Mouse (Mus musculus): ENCODE data around the gene Zscan25. TPM values are rescaled to one million over a fixed set of nuclear protein-coding genes. Genes with fewer than 3 reads are reported as not detected.
"Not testable (repeated sequence)": the region's sequence is repeated elsewhere in the genome, so short reads cannot be mapped to it uniquely, and the experiment has no call there.

The Zscan25 gene
- polyA plus RNA-seq, 1 experiment from 2014 or later: 0.57 TPM

DNA sequence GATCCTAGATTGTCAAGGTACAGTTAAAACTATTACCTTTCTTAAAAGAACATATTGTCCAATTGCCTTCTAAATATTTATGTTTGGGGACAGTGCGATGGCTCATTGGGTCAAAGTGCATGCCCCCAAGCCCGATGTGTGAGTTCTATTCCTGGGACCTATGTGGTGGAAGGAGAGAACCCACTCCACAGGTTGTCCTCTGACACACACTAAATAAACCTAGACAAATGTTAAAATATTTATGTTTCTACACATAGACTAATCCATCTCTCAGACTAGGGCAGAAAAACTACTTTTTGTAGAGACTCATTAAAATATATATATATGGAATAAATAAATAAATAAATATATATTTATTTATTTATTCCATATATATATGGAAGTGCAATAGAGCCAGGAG lies 352 bp upstream of the Zscan25 start:
- Histone ChIP-seq H3K27me3 (ENCODE audit: insufficient read depth, low read length) (no peaks in the 10 kb centered on the region), H3K9me3 (replicated peaks; ENCODE audit: low read length) (no peaks in the 10 kb centered on the region), H3K4me2 (ENCODE audit: low read length) (peak overlapping the region; percentile 70; the same call in 1 of the 2 replicates), H3K4me1 (replicated peaks; ENCODE audit: insufficient read depth, low read length) (no peaks in the 10 kb centered on the region), H3K4me3 (replicated peaks; ENCODE audit: low read depth, low read length) (peak overlapping the region; percentile 65; the same call in 1 of the 2 replicates), H3K9ac (ENCODE audit: low read depth, low read length) (no peak overlapping the region), H3K36me3 (ENCODE audit: insufficient read depth, low read length) (peaks cover 16% of the 10 kb centered on the region), H3K27ac (no peak overlapping the region)
- 96% methylated on average over 2 of the region's 2 CpGs for whole genome bisulfite sequencing
- TF ChIP-seq CTCF (IDR thresholded peaks at IDR 0.05; ENCODE audit: low read depth): no peak
- DNase-seq (ENCODE audit: low spot score) (no peak), ATAC-seq (replicated peaks; ENCODE audit: low FRiP score, low read depth) (no peak)

DNA sequence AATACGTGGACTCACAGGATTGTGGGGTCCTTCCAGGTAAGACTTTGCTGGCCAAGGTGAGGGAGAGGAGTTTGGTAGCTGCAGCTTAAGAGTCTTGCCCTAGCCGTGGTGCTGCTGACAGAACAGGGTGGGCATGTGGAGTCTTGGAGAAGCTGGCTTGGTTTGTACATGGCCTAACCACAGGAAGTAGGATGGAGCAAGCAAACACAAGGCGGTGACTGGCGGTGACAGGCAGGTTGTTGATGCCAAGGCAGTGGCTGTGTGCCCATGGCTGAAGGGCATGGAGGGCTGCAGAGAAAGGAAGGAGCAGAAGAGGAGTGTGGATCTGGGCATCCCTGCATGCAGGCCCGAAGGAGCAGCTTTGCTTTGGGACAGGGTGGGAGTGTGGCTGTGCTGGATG lies 8.1 kb downstream of the Zscan25 start:
- no peak for TF ChIP-seq CTCF (IDR thresholded peaks at IDR 0.05; ENCODE audit: low read depth)
- no peaks in the 10 kb centered on the region for H3K4me1 ChIP-seq (replicated peaks; ENCODE audit: insufficient read depth, low read length)
- H3K27me3 ChIP-seq (ENCODE audit: insufficient read depth, low read length): no peaks in the 10 kb centered on the region
- no peak overlapping the region for H3K4me3 ChIP-seq (replicated peaks; ENCODE audit: low read depth, low read length)
- H3K4me2 ChIP-seq (ENCODE audit: low read length): no peak overlapping the region
- peaks cover 51% of the 10 kb centered on the region for H3K36me3 ChIP-seq (ENCODE audit: insufficient read depth, low read length)
- no peaks in the 10 kb centered on the region for H3K9me3 ChIP-seq (replicated peaks; ENCODE audit: low read length)
- DNase-seq (ENCODE audit: low spot score) (no peak), ATAC-seq (replicated peaks; ENCODE audit: low FRiP score, low read depth) (no peak)
- WGBS: 95% methylated on average over 5 of the region's 5 CpGs
- H3K9ac ChIP-seq (ENCODE audit: low read depth, low read length): no peak overlapping the region
- no peak overlapping the region for H3K27ac ChIP-seq

DNA sequence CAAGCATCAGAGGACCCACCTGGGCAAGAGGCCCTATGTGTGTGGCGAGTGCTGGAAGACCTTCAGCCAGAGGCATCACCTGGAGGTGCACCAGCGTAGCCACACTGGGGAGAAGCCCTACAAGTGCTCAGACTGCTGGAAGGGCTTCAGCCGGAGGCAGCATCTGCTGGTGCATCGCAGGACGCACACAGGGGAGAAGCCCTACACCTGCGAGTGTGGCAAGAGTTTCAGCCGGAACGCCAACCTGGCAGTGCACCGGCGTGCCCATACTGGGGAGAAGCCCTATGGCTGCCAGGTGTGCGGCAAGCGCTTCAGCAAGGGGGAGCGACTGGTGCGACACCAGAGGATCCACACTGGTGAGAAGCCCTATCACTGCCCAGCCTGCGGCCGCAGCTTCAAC lies 10.4 kb downstream of the Zscan25 start:
- H3K36me3 ChIP-seq (ENCODE audit: insufficient read depth, low read length): peaks cover 33% of the 10 kb centered on the region
- no peak overlapping the region for H3K4me3 ChIP-seq (replicated peaks; ENCODE audit: low read depth, low read length)
- H3K4me2 ChIP-seq (ENCODE audit: low read length): no peak overlapping the region
- TF ChIP-seq CTCF (IDR thresholded peaks at IDR 0.05; ENCODE audit: low read depth): no peak
- H3K27me3 ChIP-seq (ENCODE audit: insufficient read depth, low read length): no peaks in the 10 kb centered on the region
- WGBS: 96% methylated on average over 16 of the region's 16 CpGs
- DNase-seq (ENCODE audit: low spot score) (no peak), ATAC-seq (replicated peaks; ENCODE audit: low FRiP score, low read depth) (no peak)
- H3K9ac ChIP-seq (ENCODE audit: low read depth, low read length): no peak overlapping the region
- H3K4me1 ChIP-seq (replicated peaks; ENCODE audit: insufficient read depth, low read length): no peaks in the 10 kb centered on the region
- H3K27ac ChIP-seq: no peak overlapping the region
- no peaks in the 10 kb centered on the region for H3K9me3 ChIP-seq (replicated peaks; ENCODE audit: low read length)

DNA sequence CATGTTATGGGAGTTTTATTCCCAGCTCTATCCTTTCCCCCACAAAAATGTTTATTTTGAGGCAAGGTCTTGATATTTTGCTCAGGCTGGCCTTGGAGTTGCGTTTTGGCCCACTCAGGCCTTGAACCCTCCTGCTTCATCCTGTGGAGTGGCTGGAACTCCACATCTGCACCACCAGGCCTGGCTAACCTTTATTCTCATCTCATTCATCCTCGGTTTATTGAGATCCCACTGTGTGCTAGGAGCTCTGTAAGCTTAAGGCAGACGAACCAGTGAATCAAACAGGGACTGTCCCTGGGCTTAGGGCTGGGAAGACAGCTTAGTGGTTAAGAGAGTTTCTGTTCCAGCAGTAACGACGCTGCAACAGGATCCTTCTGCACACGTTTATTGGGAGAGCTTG lies 12.1 kb downstream of the Zscan25 start:
- H3K36me3 ChIP-seq (ENCODE audit: insufficient read depth, low read length): peaks cover 23% of the 10 kb centered on the region

DNA sequence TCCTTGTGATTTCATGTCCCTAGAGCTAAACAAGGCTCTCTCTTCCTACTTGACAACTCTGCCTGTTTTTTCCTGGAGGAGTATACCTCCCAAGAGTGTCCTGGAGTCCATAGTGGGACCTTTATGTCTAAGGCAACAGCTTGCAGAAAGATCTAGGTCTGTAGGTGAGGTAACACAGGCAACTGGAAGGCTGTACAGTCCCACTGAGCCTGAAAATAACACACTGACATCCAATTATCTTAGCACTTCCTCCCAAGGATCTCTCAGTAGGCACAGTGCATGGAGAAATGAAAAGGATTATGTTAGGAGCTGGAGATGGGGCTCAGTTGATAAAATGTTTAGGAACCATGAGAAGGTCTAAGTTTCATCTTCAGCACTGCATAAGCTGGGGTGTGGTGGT lies 20.2 kb downstream of the Zscan25 start:
- ATAC-seq (replicated peaks; ENCODE audit: low FRiP score, low read depth) (no peak), DNase-seq (ENCODE audit: low spot score) (no peak)
- Histone ChIP-seq H3K27ac (no peak overlapping the region), H3K27me3 (ENCODE audit: insufficient read depth, low read length) (no peaks in the 10 kb centered on the region), H3K36me3 (ENCODE audit: insufficient read depth, low read length) (no peaks in the 10 kb centered on the region), H3K4me2 (ENCODE audit: low read length) (no peak overlapping the region), H3K4me1 (replicated peaks; ENCODE audit: insufficient read depth, low read length) (no peaks in the 10 kb centered on the region), H3K9me3 (replicated peaks; ENCODE audit: low read length) (no peaks in the 10 kb centered on the region), H3K4me3 (replicated peaks; ENCODE audit: low read depth, low read length) (no peak overlapping the region), H3K9ac (ENCODE audit: low read depth, low read length) (no peak overlapping the region)
- TF ChIP-seq CTCF (IDR thresholded peaks at IDR 0.05; ENCODE audit: low read depth): no peak

More for the DNA sequence above, 12.1 kb downstream of the Zscan25 start:
- 94% methylated on average over 6 of the region's 6 CpGs for WGBS
- H3K4me3 ChIP-seq (replicated peaks; ENCODE audit: low read depth, low read length): no peak overlapping the region
- H3K9ac ChIP-seq (ENCODE audit: low read depth, low read length): no peak overlapping the region
- no peak overlapping the region for H3K27ac ChIP-seq
- TF ChIP-seq CTCF (IDR thresholded peaks at IDR 0.05; ENCODE audit: low read depth): no peak
- no peaks in the 10 kb centered on the region for H3K4me1 ChIP-seq (replicated peaks; ENCODE audit: insufficient read depth, low read length)
- ATAC-seq (replicated peaks; ENCODE audit: low FRiP score, low read depth): no peak
- H3K9me3 ChIP-seq (replicated peaks; ENCODE audit: low read length): no peaks in the 10 kb centered on the region
- DNase-seq (ENCODE audit: low spot score): no peak
- no peak overlapping the region for H3K4me2 ChIP-seq (ENCODE audit: low read length)
- H3K27me3 ChIP-seq (ENCODE audit: insufficient read depth, low read length): no peaks in the 10 kb centered on the region

DNA sequence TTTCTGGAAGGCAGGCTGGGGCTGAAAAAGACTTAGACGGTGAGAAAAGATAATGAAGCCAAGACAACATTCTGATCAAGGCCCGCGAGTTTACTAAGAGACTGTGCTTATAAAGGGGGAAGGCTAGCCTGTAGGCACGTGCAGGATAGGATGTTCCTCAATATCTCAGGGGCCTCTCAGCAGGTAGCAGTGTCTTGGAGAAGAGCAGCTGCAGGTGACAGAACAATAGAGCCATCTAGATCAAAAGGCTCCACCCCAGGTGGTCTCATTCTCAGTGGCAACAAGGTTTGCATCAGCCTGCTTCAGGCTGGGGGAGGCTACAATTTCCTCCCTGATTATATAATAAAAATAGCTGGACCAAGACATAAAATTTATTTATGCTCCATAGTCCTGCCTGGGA lies 21.5 kb downstream of the Zscan25 start:
- not testable (repeated sequence) for H3K4me1 ChIP-seq (replicated peaks; ENCODE audit: insufficient read depth, low read length); H3K36me3 ChIP-seq (ENCODE audit: insufficient read depth, low read length); ATAC-seq (replicated peaks; ENCODE audit: low FRiP score, low read depth); H3K27ac ChIP-seq; H3K4me2 ChIP-seq (ENCODE audit: low read length); H3K9ac ChIP-seq (ENCODE audit: low read depth, low read length); H3K9me3 ChIP-seq (replicated peaks; ENCODE audit: low read length); H3K27me3 ChIP-seq (ENCODE audit: insufficient read depth, low read length); H3K4me3 ChIP-seq (replicated peaks; ENCODE audit: low read depth, low read length); DNase-seq (ENCODE audit: low spot score)
- WGBS: 71% methylated on average over 4 of the region's 4 CpGs

DNA sequence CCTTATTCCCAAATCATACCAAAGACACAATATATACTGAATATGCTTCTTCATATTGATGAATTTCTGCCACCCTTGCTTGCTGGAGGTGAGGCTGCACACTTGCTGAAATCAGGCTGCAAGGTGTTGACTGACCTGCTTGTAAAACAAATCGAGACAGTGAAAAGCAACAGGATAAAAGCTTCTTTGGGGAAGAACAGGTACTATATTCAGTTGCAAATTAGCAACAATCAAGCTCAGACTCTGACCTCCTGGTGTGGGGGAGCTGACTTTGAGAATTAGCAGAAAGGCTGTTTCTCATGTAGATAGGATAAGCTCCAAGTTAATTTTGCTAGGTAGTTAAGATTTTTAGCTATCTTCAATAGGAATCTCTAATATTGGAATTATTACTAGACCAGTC lies 22.1 kb downstream of the Zscan25 start:
- 65% methylated on average over 1 of the region's 1 CpGs for WGBS
- ATAC-seq (replicated peaks; ENCODE audit: low FRiP score, low read depth): no peak

DNA sequence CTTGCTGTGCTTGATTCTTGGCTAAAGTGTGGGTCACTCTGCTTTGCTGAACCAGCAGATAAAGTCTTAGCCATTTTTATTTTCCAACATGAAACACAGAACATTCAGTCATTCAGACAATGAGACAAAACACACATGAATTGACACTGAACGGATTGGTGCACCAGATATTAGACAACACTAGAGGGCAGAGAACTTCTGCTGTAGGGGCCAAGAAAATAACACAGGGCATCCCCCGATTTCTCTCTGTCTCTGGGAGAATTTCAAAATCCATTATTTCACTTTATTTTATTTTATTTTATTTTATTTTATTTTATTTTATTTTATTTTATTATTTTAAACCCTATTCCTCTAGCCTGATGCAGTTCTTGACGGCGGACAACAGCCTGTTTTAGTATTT lies 26.7 kb downstream of the Zscan25 start:
- ATAC-seq (replicated peaks; ENCODE audit: low FRiP score, low read depth); H3K27me3 ChIP-seq (ENCODE audit: insufficient read depth, low read length); H3K4me2 ChIP-seq (ENCODE audit: low read length); H3K4me1 ChIP-seq (replicated peaks; ENCODE audit: insufficient read depth, low read length); DNase-seq (ENCODE audit: low spot score); H3K9ac ChIP-seq (ENCODE audit: low read depth, low read length); H3K27ac ChIP-seq; H3K36me3 ChIP-seq (ENCODE audit: insufficient read depth, low read length); H3K9me3 ChIP-seq (replicated peaks; ENCODE audit: low read length); H3K4me3 ChIP-seq (replicated peaks; ENCODE audit: low read depth, low read length): not testable (repeated sequence)
- WGBS: 91% methylated on average over 4 of the region's 4 CpGs

More for the DNA sequence above, 22.1 kb downstream of the Zscan25 start:
- no peak for TF ChIP-seq CTCF (IDR thresholded peaks at IDR 0.05; ENCODE audit: low read depth)
- no peaks in the 10 kb centered on the region for H3K36me3 ChIP-seq (ENCODE audit: insufficient read depth, low read length)
- H3K27ac ChIP-seq: no peak overlapping the region
- no peak overlapping the region for H3K4me2 ChIP-seq (ENCODE audit: low read length)
- H3K27me3 ChIP-seq (ENCODE audit: insufficient read depth, low read length): no peaks in the 10 kb centered on the region
- DNase-seq (ENCODE audit: low spot score): no peak
- H3K9ac ChIP-seq (ENCODE audit: low read depth, low read length): no peak overlapping the region
- H3K4me1 ChIP-seq (replicated peaks; ENCODE audit: insufficient read depth, low read length): no peaks in the 10 kb centered on the region
- no peak overlapping the region for H3K4me3 ChIP-seq (replicated peaks; ENCODE audit: low read depth, low read length)
- H3K9me3 ChIP-seq (replicated peaks; ENCODE audit: low read length): no peaks in the 10 kb centered on the region

DNA sequence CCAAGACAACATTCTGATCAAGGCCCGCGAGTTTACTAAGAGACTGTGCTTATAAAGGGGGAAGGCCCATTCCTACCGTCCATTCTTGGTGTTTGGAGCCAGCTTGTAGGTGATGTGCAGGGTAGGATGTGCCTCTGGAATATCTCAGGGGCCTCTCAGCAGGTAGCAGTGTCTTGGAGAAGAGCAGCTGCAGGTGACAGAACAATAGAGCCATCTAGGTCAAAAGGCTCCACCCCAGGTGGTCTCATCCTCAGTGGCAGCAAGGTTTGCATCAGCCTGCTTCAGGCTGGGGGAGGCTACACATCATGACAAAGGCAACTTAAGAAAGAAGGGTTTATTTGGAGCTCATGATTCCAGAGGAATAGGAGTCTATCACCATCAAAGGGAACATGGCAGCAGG lies 27.5 kb downstream of the Zscan25 start:
- H3K4me2 ChIP-seq (ENCODE audit: low read length); H3K4me1 ChIP-seq (replicated peaks; ENCODE audit: insufficient read depth, low read length); H3K9ac ChIP-seq (ENCODE audit: low read depth, low read length); ATAC-seq (replicated peaks; ENCODE audit: low FRiP score, low read depth); H3K36me3 ChIP-seq (ENCODE audit: insufficient read depth, low read length); H3K9me3 ChIP-seq (replicated peaks; ENCODE audit: low read length); DNase-seq (ENCODE audit: low spot score); H3K27ac ChIP-seq; H3K27me3 ChIP-seq (ENCODE audit: insufficient read depth, low read length); H3K4me3 ChIP-seq (replicated peaks; ENCODE audit: low read depth, low read length): not testable (repeated sequence)
- 88% methylated on average over 3 of the region's 3 CpGs for WGBS
